Mouse (Mus musculus) intestine, embryonic 16.5 days (tissue): ENCODE results near the gene Ifnlr1. TPM values are rescaled to one million over a fixed set of nuclear protein-coding genes. Genes with fewer than 3 reads are reported as not detected.
"Not testable (repeated sequence)": the region's sequence is repeated elsewhere in the genome, so short reads cannot be mapped to it uniquely, and the experiment has no call there.

Source experiments
- ATAC-seq: fragments of 200-750 bp; cut with Nextera tagmentation; 2 replicates; pipeline ENCODE4 v1.8.0; 2017; ENCODE audit warnings: moderate TSS enrichment, moderate library complexity
- H3K27ac ChIP-seq: fragments of 300-500 bp; sonication (generic); 2 replicates; pipeline ENCODE4 v1.5.1; 2014; ENCODE audit warnings: mild to moderate bottlenecking, low read length
- H3K27me3 ChIP-seq: fragments of 300-500 bp; sonication (generic); replicated peaks from 2 replicates; pipeline ENCODE4 v1.6.1; 2014; ENCODE audit warnings: low read length, control low read depth, mixed read lengths; ENCODE audit not compliant: control insufficient read depth, insufficient read depth
- H3K36me3 ChIP-seq: fragments of 300-500 bp; sonication (generic); 2 replicates; pipeline ENCODE4 v1.6.1; 2014; ENCODE audit warnings: low read length, control low read depth; ENCODE audit not compliant: control insufficient read depth, insufficient read depth
- H3K4me1 ChIP-seq: fragments of 300-500 bp; sonication (generic); 2 replicates; pipeline ENCODE4 v1.6.1; 2014; ENCODE audit warnings: low read length, control low read depth, mixed read lengths; ENCODE audit not compliant: control insufficient read depth, insufficient read depth
- H3K4me2 ChIP-seq: fragments of 300-500 bp; sonication (generic); 2 replicates; pipeline ENCODE4 v1.6.1; 2014; ENCODE audit warnings: low read depth, low read length, control low read depth
- H3K4me3 ChIP-seq: fragments of 300-500 bp; sonication (generic); 2 replicates; pipeline ENCODE4 v1.5.1; 2014; ENCODE audit warnings: mild to moderate bottlenecking, low read length
- H3K9ac ChIP-seq: fragments of 300-500 bp; sonication (generic); 2 replicates; pipeline ENCODE4 v1.6.1; 2014; ENCODE audit warnings: low read depth, low read length
- H3K9me3 ChIP-seq: fragments of 300-500 bp; sonication (generic); 2 replicates; pipeline ENCODE4 v1.6.1; 2016; ENCODE audit warnings: low read length, control low read depth; ENCODE audit not compliant: control insufficient read depth
- WGBS: fragments of 180-500 bp; shearing (Covaris S2); extraction: QIAGEN DNeasy Blood & Tissue Kit; methylation state at CpG from one replicate; pipeline ENCODE4 v1.1.7; 2014; 5-methylcytosine and 5-hydroxymethylcytosine counted together
- polyA plus RNA-seq: library from polyadenylated mRNA; unstranded; fragments of >200 nt; fragmentation: Nextera tagmentation; extraction: Ambion mirVana; gene quantifications from 2 replicates; pipeline ENCODE4 v1.2.1, GENCODE M21; 2015

Gene Ifnlr1
- polyA plus RNA-seq: 4.3 and 5.2 TPM in 2 replicates

DNA sequence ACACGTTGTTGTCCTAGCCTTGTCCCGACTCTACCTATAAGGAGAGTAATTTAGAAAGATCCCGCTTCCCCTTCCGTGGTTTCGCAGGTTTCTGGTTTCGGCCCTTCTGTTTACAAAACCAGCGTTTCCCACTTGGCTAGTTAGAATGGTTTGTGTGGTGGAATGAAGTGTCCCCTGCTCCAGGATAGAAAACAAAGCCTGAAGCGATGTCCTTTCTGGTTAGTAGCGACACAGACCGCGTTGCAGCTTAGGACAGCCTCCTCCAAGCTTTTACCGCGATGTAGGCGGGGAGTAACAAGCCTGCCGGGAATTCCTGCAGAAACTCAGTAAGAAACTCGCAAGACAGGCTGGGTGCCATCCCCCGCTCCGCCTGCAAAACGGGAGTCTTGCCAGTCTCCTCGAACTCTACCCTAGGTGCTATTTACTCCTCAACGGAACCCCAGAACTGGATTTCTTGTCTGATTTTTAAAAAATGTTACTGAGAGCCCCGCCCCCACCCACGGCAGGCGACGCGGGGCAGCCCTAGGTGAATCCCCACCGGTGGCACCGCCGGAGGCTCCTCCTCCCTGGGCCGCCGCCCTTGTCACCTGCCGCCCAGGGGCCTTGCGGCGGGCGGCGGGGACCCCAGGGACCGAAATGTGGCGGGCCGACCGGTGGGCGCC is at the start of gene Ifnlr1:
Ifnlr1 (plus strand) TSS at position 382 of the 662 bp plus-strand sequence.
- peak within 1 kb of the TSS; percentile 55 for H3K4me3 ChIP-seq
- H3K4me1 ChIP-seq: peaks cover 3% of the 10 kb centered on the region; the same call in 1 of the 2 replicates
- H3K9me3 ChIP-seq: no peaks in the 10 kb centered on the region
- ATAC-seq: peak; percentile 84
- H3K4me2 ChIP-seq: peak within 1 kb of the TSS; percentile 67
- H3K36me3 ChIP-seq: no peaks in the 10 kb centered on the region
- WGBS: under 1% methylated on average over 41 of the region's 41 CpGs
- H3K27ac ChIP-seq: peak within 1 kb of the TSS; percentile 85
- peaks cover 3% of the 10 kb centered on the region; the same call in 1 of the 2 replicates for H3K27me3 ChIP-seq
- peak within 1 kb of the TSS; percentile 79 for H3K9ac ChIP-seq

DNA sequence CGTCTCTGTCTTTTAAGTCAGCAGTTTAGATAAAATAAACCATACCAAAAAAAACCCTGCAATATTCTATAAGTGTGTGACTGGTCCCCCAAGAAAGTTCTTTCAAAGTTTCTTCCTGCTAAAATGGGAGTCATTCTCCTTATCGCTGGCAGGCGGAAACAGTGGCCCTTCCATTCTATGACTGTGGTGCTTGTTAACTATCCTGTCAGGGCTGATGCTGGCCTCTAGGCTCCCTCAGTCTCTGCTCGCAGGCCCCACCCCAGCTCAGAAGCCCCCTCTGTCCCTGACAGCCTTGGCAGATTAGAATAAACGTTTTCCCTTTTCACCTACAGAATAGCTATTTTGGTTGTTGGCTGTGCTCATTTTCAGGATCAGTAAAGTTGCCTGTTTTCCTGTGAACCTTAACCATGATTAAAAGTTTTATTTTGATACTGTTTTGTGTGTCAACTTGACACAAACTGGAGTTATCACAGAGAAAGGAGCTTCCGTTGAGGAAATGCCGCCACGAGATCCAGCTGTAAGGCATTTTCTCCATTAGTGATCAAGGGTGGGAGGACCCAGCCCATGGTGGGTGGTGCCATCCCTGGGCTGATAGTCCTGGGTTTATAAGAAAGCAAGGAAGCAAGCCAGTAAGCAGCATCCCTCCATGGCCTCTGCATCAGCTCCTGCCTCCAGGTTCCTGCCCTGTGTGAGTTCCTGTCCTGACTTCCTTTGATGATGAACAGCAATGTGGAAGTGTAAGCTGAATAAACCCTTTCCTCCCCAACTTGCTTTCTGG is 44.6 kb upstream of the Ifnlr1 start:
- WGBS: 77% methylated on average over 8 of the region's 8 CpGs
- not testable (repeated sequence) for H3K9ac ChIP-seq, H3K4me2 ChIP-seq, H3K36me3 ChIP-seq, H3K9me3 ChIP-seq, ATAC-seq, H3K27ac ChIP-seq, H3K27me3 ChIP-seq, H3K4me3 ChIP-seq, H3K4me1 ChIP-seq

DNA sequence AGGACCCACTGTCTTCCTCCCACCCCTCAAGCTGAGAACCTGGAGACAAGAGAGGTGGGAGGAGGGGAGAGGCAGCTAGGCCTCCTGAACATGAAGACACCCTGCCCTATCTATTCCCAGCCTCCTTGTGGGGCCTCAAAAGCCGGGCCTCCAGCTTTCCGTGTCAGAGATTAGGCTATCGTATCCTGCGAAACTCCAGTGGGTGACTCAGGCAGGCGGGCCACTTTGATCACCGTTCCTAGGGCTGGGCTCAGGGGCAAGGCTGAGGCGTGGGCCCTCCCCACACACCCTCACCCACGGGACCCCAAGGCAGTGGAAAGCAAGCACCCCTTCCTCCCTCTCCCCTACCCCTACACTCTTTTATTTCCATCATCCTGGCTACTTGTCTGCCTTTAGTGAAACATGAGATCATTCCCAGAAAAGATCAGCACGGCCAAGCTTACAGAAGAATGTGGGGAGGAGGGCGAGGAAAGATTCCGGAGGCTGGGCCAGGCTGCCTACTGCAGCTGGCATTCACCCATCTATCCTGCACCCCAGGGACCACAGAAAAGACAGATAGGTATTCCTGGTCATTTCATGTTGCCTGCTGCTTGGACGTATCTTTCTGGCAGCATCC is 41.0 kb upstream of the Ifnlr1 start:
- 0 out of 2 replicates have a peak, but pooled peaks cover 3% of the 10 kb centered on the region for H3K9me3 ChIP-seq
- H3K4me2 ChIP-seq: 0 out of 2 replicates have a peak overlapping the region, but pooled peaks have one; percentile 5
- peaks cover 8% of the 10 kb centered on the region for H3K4me1 ChIP-seq
- WGBS: 40% methylated on average over 12 of the region's 12 CpGs
- no peaks in the 10 kb centered on the region for H3K27me3 ChIP-seq
- H3K9ac ChIP-seq: no peak overlapping the region
- no peaks in the 10 kb centered on the region for H3K36me3 ChIP-seq
- 0 out of 2 replicates have a peak overlapping the region, but pooled peaks have one; percentile 19 for H3K27ac ChIP-seq
- no peak overlapping the region for H3K4me3 ChIP-seq
- peak; percentile 78 for ATAC-seq

DNA sequence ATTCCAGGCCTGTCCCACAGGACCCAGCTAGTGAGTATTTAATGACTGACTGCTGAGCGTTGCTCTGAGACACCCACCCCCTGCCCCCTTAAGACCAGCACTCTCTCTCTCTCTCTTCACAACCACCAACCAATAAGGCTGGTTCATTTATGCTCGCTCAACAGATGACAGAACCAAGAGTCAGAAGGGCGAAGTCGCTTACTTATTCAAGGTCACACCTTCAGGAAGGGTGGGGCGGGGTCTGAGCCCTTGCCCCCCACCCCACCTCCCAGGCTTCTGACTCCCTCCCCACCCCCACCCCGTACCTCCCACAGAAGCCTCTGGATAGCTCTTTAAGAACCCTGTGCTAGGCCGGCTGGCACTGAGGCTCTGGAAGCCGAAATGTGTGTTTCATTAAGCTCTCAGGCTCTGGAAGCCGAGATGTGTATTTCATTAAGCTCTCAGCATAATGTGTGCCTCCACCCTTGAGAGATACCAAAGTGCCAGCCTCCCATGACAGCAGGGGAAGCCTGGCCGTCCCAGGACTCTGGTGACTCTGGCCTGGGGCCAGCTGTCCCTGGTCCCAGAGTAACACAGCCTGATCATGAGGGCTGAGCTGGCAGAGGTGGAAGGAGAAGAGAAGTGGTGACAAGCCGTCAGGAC is 33.0 kb upstream of the Ifnlr1 start:
- Histone ChIP-seq H3K9me3 (no peaks in the 10 kb centered on the region), H3K4me1 (peaks cover 21% of the 10 kb centered on the region), H3K27me3 (no peaks in the 10 kb centered on the region), H3K4me3 (no peak overlapping the region), H3K27ac (no peak overlapping the region), H3K9ac (no peak overlapping the region), H3K36me3 (no peaks in the 10 kb centered on the region), H3K4me2 (no peak overlapping the region)
- no peak for ATAC-seq
- 57% methylated on average over 11 of the region's 11 CpGs for WGBS

DNA sequence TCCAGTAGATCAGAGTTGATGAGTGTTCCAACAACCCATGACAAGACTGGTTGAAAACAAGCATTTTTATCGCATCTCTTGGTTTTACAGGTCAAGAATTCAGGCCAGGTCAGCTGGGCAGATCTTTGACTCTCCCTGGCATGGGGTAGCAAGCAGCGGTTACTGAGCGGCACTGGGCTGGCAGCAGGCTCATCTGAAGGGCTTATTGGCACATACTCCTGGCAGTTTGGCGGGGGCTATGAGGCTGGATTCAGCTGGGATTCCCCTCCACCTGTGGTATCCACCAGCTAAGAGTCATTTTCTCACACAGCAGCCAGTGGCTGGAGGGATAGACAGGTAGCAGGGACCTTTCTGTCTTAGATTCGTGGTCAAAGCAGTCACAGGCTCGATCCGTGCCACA is 32.1 kb upstream of the Ifnlr1 start:
- peaks cover 29% of the 10 kb centered on the region for H3K4me1 ChIP-seq
- no peak overlapping the region for H3K4me3 ChIP-seq
- no peaks in the 10 kb centered on the region for H3K36me3 ChIP-seq
- H3K9me3 ChIP-seq: no peaks in the 10 kb centered on the region
- ATAC-seq: no peak
- no peaks in the 10 kb centered on the region for H3K27me3 ChIP-seq
- no peak overlapping the region for H3K4me2 ChIP-seq
- H3K9ac ChIP-seq: no peak overlapping the region
- no peak overlapping the region for H3K27ac ChIP-seq
- WGBS: 91% methylated on average over 7 of the region's 7 CpGs

DNA sequence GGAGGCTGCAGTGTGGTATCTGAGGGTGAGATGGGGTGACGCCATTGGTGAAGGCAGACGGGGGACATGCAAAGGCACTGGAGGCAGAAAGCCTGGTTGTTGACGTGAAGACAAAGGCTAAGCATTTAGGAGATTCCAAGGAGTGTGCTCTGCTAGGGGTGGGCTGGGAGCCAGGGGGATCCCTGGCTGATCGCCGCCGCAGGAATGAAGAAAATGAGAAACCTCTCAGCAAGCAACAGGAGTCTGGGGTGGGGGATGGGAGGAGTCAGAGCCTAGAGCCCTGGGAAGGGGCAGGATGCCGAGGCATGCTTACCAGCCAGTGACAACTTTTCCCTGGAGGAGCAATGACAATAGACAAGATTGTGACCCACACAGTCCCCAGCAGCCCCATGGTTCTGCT is 30.6 kb upstream of the Ifnlr1 start:
- no peak overlapping the region for H3K4me3 ChIP-seq
- no peaks in the 10 kb centered on the region for H3K27me3 ChIP-seq
- no peaks in the 10 kb centered on the region for H3K36me3 ChIP-seq
- H3K4me2 ChIP-seq: no peak overlapping the region
- H3K9ac ChIP-seq: no peak overlapping the region
- H3K4me1 ChIP-seq: peaks cover 29% of the 10 kb centered on the region
- no peaks in the 10 kb centered on the region for H3K9me3 ChIP-seq
- WGBS: 36% methylated on average over 7 of the region's 7 CpGs
- peak; percentile 32; the same call in 1 of the 2 replicates for ATAC-seq
- no peak overlapping the region; the same call in 1 of the 2 replicates for H3K27ac ChIP-seq

DNA sequence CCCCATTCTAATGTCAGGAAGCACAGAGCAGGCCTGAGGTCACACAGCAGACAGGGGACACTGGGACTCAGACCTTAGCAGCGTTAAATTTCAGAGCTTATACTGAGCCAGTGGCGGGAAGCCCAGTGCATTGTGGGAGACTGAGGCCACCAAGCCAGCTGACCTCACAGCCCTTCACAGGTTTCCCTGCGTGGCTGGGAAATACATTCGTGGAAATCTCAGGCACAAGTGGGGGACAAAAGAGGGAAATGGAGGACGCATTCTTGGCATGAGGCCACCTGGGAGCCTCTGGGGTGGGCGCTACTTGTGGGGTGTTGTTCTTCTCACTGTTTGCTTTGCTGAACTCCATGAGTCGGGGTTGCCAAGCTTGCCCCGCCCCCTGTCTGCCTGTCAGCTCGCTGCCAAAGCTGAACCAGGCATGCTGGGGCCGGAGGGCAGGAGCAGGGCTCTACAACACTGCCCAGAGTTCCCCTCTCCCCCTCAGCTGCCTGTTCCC is 29.9 kb upstream of the Ifnlr1 start:
- peaks cover 32% of the 10 kb centered on the region for H3K4me1 ChIP-seq
- peak overlapping the region; percentile 45; the same call in 1 of the 2 replicates for H3K27ac ChIP-seq
- peak; percentile 55 for ATAC-seq
- H3K4me2 ChIP-seq: no peak overlapping the region
- peak overlapping the region; percentile 48 for H3K9ac ChIP-seq
- WGBS: 26% methylated on average over 10 of the region's 10 CpGs
- no peaks in the 10 kb centered on the region for H3K36me3 ChIP-seq
- H3K27me3 ChIP-seq: no peaks in the 10 kb centered on the region
- H3K4me3 ChIP-seq: peak overlapping the region; percentile 7; the same call in 1 of the 2 replicates
- no peaks in the 10 kb centered on the region for H3K9me3 ChIP-seq

DNA sequence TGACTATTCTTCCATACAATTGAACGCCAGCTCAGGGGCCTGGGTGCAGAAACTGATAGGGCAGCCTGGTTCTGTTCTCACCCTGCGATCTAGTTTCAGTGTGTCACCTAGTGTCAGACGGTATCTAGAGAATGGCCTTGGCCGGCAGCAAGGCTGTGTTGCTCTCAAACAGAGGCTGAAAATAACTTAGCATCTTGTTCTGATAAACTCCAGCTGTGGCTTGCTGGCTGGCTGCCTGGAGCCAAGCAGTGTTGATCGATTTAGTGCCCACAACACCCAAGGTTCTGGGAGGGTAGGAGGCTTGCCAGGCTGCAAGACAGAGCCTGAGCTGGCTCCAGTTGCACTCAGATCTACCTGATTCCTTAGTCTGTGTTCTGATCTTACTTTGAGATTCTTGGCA is 27.6 kb upstream of the Ifnlr1 start:
- no peak overlapping the region for H3K4me2 ChIP-seq
- no peak overlapping the region for H3K4me3 ChIP-seq
- H3K9me3 ChIP-seq: no peaks in the 10 kb centered on the region
- no peak overlapping the region for H3K9ac ChIP-seq
- H3K27me3 ChIP-seq: no peaks in the 10 kb centered on the region
- H3K36me3 ChIP-seq: no peaks in the 10 kb centered on the region
- WGBS: 49% methylated on average over 5 of the region's 5 CpGs
- peaks cover 40% of the 10 kb centered on the region for H3K4me1 ChIP-seq
- no peak for ATAC-seq
- H3K27ac ChIP-seq: peak overlapping the region; percentile 33; the same call in 1 of the 2 replicates

DNA sequence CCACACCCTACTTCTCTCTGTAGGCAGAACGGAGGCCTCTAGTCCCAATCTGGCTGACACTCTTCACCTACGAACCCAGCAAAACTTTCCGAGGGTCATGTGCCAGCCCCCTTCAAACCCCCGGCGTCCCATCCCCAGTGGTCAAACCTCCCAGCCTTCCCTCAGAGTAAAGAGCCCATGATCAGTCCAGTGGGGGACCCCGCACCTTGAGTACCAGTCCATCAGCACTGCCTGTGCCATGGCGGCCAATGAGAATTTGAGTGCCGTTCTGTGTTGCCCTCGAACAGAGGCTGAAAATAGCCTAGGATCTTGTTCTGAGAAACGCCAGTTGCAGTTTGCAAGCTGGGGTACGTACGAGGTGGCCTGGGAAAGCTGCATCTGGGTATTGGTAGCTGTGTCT is 27.2 kb upstream of the Ifnlr1 start:
- Histone ChIP-seq H3K27me3 (no peaks in the 10 kb centered on the region), H3K9me3 (no peaks in the 10 kb centered on the region), H3K4me3 (no peak overlapping the region), H3K36me3 (no peaks in the 10 kb centered on the region), H3K27ac (no peak overlapping the region), H3K4me2 (no peak overlapping the region), H3K9ac (no peak overlapping the region), H3K4me1 (peaks cover 40% of the 10 kb centered on the region)
- 80% methylated on average over 12 of the region's 12 CpGs for WGBS
- ATAC-seq: no peak
